Mouse (Mus musculus) T-helper 2 cell (primary cell): ENCODE results near the gene Map3k11.

ENCODE experiments used
- in situ Hi-C: fragments of 300-600 bp; cut with MboI, MseI; formaldehyde crosslinking; loops from one replicate; pipeline ENCODE4 v1.15.1; 2025; ENCODE audit warnings: high pct_unique_total_duplicates

The Map3k11 gene

DNA sequence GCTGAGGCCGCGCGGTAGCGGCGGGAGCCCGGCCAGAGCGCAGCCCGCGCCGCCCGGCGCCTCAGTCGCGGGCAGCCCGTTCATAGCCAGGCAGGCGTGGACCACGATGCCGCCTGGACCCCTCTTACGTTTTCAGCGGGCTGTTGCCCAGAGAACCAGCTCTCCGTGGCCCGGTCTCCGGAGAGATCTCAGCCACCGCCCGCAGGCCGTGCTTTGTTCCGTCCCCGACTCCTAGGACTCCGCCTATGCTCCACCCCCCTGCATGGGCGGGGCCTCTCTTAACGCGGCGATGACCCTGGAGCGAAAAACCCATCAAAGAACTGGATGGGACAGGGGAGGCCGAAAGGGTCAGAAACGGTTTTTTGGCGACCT, 40.9 kb downstream of the Map3k11 start, which contains the start of gene Fam89b:
TSS of gene Fam89b (minus strand) at position 210 of the 372 bp plus-strand sequence.
- in situ Hi-C loops: loop anchor here (10.0 kb wide), 1 partner anchor 65 kb away; the partner anchor contains the start of gene Sipa1

DNA sequence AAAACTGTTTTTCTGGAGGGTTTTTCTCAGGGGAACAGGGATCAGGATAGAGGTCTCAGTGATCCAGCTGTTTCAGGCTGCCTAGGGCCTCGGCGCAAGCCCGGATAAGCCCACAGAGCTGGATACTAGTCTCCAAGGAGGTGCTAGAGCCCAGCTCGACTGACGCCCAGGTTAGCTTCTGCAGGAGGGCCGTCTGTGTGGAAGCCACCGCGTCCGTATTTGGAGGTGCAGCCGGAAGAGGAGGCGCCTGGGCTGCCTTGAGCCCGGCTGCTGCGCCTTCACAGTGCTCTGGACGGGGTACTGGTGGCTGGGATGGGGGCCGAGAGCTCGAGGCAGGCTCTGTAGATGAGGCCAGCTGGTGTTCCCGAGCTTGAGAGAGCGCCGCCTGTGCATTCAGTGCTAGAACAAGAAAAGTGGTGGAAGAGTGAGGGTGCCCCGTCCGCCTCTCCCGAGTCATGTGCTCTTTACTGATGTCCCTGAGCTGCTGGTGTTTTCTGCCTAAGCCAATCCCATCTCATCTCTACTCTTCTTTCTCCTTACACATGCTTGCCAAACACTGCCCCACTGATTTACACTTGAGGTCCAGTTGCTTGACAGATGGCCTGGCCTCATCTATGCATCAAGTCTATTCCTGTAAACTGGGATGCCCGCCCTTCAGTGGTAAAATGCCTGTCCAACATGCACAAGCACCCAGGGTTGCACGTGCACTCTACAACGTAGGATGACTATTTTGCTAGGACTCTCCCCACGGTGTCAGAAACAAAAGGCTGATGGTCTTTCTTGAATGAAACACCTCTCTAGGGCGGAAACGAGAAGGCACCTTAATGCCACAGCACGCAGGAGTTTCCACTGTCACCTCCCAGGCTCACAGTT, 42.0 kb downstream of the Map3k11 start:
- in situ Hi-C loops: no loop called here

DNA sequence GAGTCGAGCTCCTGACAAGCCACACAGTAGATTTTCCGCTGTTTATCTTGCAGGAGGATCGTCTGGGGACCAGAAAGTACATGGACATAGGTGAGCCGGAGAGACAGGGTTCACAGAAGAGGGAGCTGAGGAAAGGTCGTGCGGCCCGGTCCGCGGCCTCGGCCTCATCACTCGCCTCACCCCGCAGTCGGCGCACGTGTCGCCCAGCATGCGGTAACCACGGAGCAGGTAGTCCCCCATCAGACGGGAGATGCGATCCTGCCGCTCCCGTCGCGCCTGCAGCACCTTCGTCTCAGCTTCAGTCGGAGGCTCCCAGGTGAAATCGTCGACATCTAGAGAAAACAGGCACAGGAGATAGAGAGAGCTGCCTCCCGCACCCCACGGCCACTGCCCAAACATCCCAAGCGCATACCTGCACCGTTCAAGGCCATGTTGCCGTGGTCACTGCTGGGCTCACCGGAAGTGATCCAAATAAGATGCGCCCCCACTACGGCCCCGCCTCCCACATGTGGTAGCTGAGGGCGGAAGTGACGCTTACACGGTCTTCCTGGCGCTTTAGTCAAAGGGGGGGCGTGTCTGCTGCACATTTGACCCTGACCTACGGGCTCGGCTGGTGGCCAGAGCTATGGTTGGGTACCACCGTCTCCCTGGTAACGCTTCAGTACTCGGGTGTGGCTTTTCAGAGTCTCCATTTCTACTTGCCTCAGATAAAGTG, 42.9 kb downstream of the Map3k11 start:
- in situ Hi-C loops: no loop called here

DNA sequence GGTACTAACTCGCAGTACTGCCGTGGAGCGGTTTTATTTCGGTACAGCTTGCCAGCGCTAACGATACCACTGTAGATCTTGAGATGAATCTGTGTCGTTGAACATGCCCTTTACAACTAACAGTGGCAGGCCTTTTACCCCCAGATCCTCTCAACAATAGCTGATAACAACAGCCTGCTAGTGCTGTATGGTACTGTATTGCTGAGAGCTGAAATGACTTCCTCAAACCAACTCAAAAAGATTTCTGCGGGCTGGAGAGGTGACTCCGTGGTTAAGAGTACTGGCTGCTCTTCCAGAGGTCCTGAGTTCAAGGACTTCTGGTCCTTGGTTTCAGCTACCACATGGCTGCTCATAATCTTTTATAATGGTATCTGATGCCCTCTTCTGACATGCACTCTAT, 45.8 kb downstream of the Map3k11 start:
- in situ Hi-C loops: no loop called here

DNA sequence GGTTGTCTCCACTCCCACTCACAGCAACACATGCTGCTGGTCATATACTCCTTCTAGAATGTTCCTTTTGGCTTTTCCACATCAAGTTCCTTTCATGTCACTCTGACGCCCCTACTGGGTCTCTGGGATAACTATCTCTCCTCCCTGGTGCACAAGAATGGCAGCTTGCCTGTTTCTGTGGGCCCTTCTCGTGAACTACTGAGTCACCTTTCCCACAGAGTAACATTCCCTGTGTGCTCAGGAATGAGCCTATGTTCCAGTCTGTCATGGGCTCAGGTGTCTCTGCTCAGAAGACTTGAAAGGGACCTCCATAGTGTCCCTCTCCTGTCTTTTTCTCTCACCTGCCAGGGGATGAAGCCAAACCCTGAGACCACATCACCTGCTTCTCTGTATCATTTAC, 50.9 kb downstream of the Map3k11 start:
- in situ Hi-C loops: no loop called here

DNA sequence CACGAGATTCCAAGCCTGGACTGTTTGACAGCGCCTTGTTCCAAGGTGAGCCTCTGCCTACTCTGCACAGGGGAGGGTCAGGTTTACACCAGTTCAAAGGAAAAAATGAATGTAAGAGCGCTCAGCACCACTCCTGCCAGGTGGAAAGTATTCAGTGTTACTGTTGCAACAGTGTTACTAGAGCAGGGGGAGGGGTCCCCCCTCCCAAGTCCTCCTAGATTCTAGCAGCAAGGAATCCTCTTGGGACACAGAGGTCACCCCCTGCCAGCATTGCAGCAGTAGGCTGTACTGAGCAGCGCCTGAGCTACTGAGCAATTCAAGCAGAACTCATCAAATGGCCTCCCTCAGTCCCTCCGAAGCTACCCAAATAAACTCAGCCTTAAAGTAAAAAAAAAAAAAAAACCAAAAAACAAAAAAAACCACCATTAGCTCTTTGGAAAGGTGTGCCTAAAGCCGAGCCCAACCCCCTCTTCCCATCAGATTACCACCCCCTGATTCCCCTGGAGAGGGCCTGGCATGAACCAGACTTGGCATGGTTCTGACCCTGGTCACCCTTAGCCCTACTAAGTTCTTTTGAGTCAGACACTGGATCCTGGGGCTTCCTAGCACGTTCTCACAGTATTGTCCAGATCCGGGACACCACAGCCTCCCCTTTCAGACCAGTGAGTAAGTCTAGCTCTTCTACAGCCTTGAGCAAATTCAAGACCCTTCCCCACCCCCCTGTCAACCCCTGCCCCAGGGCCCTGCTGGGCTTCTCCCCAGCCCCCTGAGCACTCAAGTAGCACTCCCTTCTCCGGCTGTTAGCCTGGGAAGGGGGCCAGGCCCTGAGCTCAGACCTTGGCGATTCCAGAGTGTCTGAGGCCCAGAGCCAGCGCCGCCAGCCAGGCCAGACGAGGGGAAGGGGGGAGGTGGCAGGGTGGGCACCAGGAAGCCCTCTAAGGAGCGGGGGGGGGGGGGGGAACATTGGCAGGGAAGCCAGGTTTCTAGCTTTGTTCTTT, 52.1 kb downstream of the Map3k11 start, which contains the start of gene Ltbp3:
TSS of gene Ltbp3 (plus strand) at position 585 of the 998 bp plus-strand sequence.
- in situ Hi-C loops: no loop called here

DNA sequence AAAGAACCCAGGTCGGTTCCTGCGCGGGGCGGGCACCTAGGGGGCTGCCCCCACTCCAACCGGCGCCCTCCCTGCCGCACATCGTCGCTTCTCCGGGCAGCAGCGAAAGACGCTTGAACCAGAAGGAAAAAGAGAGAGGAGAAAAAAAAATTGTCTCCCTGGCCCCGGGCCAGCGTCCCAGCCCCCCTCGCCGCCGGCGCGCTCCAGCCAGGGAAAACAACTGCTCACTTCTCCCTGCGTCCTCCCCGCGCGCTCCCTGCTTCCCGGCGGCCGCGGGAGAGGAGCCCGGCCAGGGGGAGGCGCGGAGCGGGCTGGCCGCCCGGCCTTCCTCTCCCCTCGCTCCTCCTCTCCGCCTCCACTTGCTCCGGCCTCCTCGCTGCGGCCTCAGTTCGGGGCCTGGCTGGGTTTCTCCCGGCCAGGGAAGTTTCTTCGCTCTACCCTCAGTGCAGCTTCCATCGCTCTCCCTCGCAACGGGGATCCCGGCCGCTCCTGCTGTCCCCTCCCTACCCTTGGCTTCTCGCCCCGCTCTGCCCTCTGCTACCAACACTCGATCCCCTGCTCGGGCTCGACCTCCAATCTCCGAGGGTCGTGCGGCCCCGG, 53.2 kb downstream of the Map3k11 start:
- in situ Hi-C loops: no loop called here

DNA sequence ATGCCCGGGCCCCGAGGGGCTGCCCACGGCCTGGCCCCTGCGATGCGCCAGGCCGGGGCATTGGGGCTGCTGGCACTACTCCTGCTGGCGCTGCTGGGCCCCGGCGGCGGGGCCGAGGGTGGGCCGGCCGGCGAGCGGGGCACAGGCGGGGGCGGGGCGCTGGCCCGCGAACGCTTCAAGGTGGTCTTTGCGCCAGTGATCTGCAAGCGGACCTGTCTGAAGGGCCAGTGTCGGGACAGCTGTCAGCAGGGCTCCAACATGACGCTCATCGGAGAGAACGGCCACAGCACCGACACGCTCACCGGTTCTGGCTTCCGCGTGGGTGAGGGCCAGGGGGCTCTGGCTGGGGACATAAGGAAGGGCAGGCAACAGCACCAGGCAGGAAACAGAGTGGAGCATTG, 53.7 kb downstream of the Map3k11 start:
- in situ Hi-C loops: no loop called here

DNA sequence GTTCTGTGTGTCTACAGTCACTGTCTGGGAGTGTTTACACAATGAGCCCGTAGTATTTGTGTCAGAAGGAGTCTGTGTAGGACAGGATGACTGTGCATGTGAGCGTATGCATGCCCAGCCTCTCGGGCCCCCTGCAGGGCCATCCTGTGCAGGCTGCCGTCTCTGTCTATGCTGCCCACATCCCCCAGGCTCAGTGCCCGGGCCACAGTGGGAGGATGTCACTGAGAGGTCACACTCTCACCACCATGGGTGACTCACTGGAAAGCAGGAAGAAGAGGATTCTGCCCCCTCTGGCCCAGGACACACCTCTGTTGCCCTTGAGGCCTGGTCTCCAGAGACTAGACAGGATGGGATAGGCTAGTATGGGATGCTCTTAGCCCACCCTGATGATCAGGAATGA, 55.0 kb downstream of the Map3k11 start:
- in situ Hi-C loops: no loop called here

DNA sequence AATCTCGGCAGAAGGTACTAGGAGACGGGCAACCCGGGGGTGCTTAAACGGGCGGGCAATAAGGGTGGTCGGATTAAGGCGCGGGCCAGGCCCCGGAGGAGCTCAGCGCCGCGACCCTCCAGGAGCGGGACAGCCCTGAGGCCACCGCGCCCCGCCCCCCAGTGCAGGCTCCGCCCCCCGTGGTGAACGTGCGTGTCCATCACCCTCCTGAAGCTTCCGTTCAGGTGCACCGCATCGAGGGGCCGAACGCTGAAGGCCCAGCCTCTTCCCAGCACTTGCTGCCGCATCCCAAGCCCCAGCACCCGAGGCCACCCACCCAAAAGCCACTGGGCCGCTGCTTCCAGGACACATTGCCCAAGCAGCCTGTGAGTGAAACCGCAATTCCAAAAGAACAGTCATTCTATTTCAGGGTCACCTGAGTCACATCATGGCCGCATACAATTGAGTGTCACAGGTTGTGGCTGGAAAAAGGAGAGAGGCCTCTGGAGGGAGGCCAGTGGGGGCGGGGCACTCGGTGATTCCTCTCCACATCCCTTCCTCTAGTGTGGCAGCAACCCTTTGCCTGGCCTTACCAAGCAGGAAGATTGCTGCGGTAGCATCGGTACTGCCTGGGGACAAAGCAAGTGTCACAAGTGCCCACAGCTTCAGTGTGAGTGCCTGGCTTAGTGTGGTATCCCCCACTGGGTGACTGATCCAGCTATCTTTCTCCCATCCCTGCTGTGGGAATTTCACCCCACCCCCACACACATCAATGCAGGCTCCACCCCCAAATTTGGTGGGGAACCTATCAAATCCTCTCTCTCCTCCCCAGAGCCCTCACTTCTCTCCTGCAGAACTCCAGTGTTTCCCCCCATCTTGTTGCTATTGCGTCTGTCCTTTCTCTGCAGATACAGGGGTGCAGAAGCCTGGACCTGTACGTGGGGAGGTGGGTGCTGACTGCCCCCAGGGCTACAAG, 57.5 kb downstream of the Map3k11 start:
- in situ Hi-C loops: no loop called here

DNA sequence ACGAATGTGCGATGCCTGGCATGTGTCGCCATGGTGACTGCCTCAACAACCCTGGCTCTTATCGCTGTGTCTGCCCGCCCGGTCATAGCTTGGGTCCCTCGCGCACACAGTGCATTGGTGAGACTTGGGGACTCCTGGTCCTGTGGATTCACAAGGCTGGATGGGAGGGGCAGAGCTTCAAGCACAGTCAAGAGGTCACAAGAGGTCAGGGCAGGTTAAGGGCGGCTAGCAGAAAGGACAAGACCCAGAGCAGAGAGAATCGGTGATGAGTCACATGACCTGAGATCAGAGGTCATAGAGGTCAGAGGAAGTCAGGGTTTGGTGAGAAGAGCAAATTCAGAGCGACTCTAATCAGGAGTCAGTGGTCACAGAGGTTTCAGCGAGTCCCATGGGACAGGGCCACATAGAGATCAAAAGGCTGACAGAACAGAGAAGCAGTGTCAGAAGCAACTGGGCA, 58.4 kb downstream of the Map3k11 start:
- in situ Hi-C loops: no loop called here

DNA sequence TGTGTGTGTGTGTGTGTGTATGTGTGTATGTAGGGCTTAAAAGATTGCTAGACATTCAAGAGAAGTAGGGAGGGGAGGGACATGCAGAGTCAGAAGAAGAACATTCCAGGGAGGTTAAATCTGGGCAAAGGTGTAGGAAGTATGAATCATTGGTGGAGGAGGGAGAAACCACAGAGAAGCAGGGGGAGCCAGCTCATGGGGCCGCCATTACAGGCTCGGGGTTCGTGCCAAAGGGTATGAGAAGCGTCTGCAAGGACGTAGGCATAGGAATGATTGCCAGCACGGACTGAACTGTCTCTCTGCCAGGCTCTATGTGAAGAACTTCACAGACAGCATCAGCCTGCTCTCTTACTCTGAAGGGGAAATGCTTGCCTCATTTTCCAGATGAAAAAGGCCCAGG, 60.9 kb downstream of the Map3k11 start:
- in situ Hi-C loops: no loop called here

DNA sequence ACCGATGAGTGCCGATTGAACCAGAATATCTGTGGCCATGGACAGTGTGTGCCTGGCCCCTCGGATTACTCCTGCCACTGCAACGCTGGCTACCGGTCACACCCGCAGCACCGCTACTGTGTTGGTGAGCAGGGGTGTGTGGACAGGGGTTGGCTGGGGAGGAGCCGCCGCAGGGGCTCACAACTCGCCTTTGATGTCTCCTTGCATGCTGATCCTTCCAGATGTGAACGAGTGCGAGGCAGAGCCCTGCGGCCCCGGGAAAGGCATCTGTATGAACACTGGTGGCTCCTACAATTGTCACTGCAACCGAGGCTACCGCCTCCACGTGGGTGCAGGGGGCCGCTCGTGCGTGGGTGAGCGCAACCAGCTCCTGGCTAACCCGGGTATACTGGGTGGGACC, 62.4 kb downstream of the Map3k11 start:
- in situ Hi-C loops: no loop called here

DNA sequence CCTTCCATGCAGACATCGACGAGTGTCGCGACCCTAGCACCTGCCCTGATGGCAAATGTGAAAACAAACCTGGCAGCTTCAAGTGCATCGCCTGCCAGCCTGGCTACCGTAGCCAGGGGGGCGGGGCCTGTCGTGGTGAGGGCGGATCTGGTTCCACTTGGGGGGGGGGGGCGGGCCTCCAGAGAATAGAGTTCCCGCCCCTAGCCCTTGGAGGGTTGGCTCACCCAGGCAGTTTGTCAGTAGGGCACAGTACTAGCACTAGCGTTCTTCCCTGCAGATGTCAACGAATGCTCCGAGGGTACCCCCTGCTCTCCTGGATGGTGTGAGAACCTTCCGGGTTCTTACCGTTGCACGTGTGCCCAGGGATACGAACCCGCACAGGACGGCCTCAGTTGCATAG, 63.2 kb downstream of the Map3k11 start:
- in situ Hi-C loops: no loop called here
